Mouse (Mus musculus): ENCODE measurements at regions not wholly inside any gene's neighbourhood (a gene's known extent, or its start where the extent isn't known, plus 50 kb on each side); places are given as distances from the start of the nearest gene placed in this dataset.

GRCm38 (mm10) chr6:112199241-112199640, 74.3 kb upstream of the Lmcd1 start:
- TF ChIP-seq CTCF (IDR thresholded peaks at IDR 0.05; ENCODE audit: borderline replicate concordance, insufficient read depth, low read length) = no peak
- no peak for TF ChIP-seq POLR2A (IDR thresholded peaks at IDR 0.05; ENCODE audit: low read depth, low read length)
